Mouse (Mus musculus) kidney, adult 2 months (tissue): ENCODE measurements around the gene Fancd2.

Source experiments
- CTCF ChIP-seq: fragments of 200-500 bp; conservative IDR thresholded peaks from 2 replicates; pipeline ENCODE4 v1.5.1; 2011; ENCODE audit warnings: low read depth, mild to moderate bottlenecking, control low read depth, low read length, moderate library complexity, mixed read lengths; ENCODE audit not compliant: insufficient read depth, insufficient read length
- POLR2A ChIP-seq: fragments of 200-500 bp; IDR thresholded peaks from one replicate; pipeline ENCODE4 v1.6.1; 2011; ENCODE audit warnings: low read depth, low read length, control low read depth

GRCm38 (mm10) chr6:113559736-113560135, 28.3 kb downstream of the Fancd2 start:
- TF ChIP-seq CTCF (no peak), POLR2A (no peak)
